Mouse (Mus musculus) G1E (cell line): ENCODE measurements around the gene Clasp1.

Experiments
- CTCF ChIP-seq: IDR thresholded peaks from 2 replicates; pipeline ENCODE4 v1.5.1; 2012; ENCODE audit warnings: low read depth, low read length, inconsistent platforms, mixed read lengths
- GATA1 ChIP-seq: IDR thresholded peaks from 2 replicates; pipeline ENCODE4 v1.6.1; 2012; ENCODE audit warnings: borderline replicate concordance, low read length, inconsistent platforms, mixed read lengths
- GATA2 ChIP-seq: IDR thresholded peaks from 2 replicates; pipeline ENCODE4 v1.6.1; 2012; ENCODE audit warnings: low read depth, low read length, inconsistent platforms, borderline replicate concordance
- POLR2AphosphoS5 ChIP-seq: IDR thresholded peaks from 2 replicates; pipeline ENCODE4 v1.6.1; 2012; ENCODE audit warnings: low read depth, low read length, inconsistent platforms; ENCODE audit not compliant: insufficient replicate concordance

- TF ChIP-seq POLR2AphosphoS5 (no peak), CTCF (no peak), GATA1 (no peak), GATA2 (no peak)
These were observed 154.0 kb downstream of the Clasp1 start for GRCm38 (mm10) chr1:118542880-118543279.
